Mouse (Mus musculus): ENCODE measurements at regions not wholly inside any gene's neighbourhood (a gene's known extent, or its start where the extent isn't known, plus 50 kb on each side); places are given as distances from the start of the nearest gene placed in this dataset.
"Not testable (repeated sequence)": the region's sequence is repeated elsewhere in the genome, so short reads cannot be mapped to it uniquely, and the experiment has no call there.

- peak in 1 of 2 experiments; percentile 92 for DNase-seq (ENCODE audit: low spot score in 2 of 2)
- intact Hi-C loops (cut with DNase I) = loop anchor here (1.0 to 5.0 kb wide), 3 partner anchors 21 to 80 kb away; no protein-coding TSS in a partner anchor
Observed at GRCm38 (mm10) chr16:22327386-22327785, 61.6 kb upstream of the Tra2b start.

- intact Hi-C loops (cut with DNase I) = loop anchor here (5.0 kb wide), 1 partner anchor 82 kb away; no protein-coding TSS in a partner anchor
- not testable (repeated sequence) for DNase-seq (ENCODE audit: low spot score in 2 of 2)
Observed at GRCm38 (mm10) chr16:22325161-22325560, 59.4 kb upstream of the Tra2b start.

GRCm38 (mm10) chr16:22316251-22316711, 50.5 kb upstream of the Tra2b start:
- DNase-seq (ENCODE audit: low spot score in 2 of 2) = peak in 1 of 2 experiments; percentile 81
- intact Hi-C loops (cut with DNase I) = no loop called here
